Mouse (Mus musculus) brain, embryonic 18.5 days (tissue): ENCODE data around the gene Adtrp.

ENCODE experiments used
- DNase-seq: peaks from one replicate; pipeline ENCODE4 v3.0.0-alpha.2; 2012; ENCODE audit warnings: low read depth, low spot score

The Adtrp gene

DNA sequence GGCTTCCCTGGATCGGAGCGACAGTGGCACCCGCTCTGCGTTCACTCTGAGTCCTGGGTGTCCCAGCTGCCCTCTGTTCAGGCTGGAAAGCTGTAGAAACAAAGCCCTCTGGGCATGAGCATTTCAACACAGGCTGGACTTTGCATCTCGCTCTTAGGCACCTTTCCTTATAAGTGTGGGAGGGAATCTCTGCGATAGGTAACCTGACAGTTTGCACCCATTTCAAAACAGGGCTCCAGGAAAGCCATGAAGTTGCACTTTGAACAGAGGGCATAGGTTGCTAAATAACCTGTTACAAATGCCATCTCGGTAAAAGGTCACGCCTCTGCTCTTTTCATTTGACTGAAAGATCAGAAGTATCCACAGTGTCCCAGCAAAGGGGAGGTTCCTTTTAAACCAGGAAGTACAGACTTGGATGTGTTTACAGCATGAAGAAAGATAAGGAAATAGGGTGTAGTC, 19.2 kb downstream of the Adtrp start:
- DNase-seq = no peak

DNA sequence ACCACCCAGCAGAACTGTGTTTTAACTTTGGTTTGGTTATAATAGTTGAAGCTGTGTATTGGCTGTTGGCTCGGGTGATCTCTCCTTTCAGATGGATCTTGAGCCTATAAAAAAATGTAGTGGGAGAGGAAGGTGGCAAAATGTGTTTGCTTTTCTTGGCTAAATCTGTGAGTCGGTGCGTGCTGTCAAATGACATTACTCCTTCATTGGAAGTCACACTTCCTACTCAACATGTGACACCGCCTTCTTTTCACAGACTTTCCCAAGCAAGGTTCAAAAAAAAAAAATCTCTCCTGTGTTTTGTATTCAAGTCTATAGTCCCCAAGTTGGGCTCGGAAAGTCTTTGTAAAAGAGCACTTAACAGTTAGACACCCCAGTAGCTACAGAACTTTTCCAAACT, 19.9 kb downstream of the Adtrp start:
- DNase-seq = no peak

DNA sequence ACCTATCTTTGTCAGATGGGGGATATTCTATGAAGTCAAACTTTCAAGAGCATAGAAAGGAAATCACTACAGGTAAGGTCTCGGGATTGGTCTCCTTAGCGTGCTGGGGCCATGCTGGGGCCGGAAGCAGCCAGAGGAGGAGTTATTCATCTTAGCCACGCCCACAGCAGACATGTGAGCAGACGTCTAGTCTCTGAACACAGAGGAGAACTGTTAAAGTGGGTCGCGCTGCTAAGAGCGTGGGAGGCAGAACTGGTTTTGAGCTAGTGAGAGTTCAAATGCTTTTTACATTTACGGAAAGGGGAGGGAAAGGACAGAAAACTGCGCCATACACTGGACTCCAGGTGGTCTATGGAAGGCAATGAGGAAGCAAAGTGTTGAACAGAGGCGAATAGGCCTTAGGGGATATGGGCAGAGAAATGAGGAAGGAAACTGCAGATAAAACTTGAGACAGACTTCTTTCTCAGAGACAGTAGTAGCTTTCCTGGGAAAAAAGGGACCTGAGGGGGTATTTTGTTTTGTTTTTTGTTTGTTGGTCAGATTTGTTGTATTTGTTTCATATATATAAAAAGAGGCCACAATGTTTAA, 22.0 kb downstream of the Adtrp start:
- no peak for DNase-seq

DNA sequence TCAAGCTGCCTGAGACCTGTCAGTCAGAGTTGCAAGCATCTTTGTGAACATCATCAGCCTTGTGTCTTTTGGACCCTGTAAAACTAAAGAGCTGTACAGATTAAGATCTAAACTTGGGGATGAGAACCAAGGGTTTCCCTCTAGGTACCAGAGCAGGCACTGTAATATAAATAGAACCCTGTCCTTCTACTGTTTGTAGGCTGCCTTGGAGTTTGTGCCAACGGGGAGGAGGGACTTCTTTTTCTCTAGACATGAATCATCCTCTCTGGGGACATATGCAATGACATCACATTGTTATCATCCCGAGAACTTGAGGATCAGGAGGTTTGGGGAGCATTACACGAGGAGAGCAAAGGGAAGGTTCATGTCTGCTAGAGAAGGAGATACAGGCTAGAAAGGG, 24.4 kb downstream of the Adtrp start:
- no peak for DNase-seq

DNA sequence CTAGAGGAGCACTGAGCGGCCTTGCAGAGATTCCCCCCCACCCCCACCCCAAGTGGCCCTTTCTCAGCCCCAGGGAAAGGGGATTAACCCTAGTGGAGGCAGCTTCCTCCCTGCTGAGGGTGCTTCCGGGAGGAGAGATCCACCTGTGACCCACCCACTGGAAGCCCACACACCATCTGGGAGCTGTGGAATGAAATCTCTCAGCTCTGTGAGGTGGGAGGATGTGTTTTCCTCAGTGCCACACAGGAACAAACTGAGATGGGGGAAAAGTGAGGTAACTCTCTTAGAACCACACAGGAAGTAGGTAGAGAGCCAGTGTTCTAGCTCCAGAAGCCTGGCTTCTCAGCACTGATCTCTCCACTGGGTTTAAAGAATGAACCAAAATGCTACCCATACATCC, 24.9 kb downstream of the Adtrp start:
- DNase-seq = no peak

DNA sequence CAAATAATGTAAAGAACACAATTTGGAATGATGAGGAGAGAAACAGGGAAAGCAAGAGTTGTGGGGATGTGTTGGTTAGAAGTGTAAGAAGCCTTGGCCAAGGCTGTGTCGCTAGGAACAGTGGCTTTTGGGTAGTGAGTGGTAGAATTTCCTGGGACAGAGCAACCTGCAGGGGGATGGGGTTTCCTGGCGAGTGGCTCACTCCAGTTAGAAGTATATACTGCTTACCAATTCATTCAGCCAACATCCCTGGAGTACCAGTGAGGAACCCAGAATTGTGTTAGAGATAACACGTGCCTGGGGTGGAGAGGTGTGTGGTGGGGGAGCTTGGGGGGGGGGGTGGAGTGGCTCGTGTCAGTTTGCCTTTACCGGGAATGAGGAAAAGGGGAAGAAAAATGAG, 25.4 kb downstream of the Adtrp start:
- DNase-seq = no peak

DNA sequence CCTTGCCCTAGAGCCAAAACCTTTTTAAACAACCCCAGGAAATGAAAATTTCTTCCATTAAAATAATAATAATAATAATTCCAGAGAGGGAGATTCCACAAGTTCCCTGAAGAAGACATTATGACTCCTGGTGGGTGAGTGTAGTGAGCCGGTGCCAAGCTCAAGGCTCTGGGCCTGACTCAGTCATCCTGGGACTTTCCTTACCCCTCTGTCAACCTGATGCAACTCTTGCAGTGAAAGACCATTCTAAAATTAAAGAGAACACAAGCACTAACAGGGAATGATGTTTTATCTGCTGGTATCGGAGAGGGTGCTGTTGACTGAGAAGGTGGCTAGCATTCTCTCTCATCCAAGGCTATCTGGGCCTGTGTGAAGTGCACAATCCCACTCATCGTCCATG, 26.5 kb downstream of the Adtrp start:
- DNase-seq = no peak

DNA sequence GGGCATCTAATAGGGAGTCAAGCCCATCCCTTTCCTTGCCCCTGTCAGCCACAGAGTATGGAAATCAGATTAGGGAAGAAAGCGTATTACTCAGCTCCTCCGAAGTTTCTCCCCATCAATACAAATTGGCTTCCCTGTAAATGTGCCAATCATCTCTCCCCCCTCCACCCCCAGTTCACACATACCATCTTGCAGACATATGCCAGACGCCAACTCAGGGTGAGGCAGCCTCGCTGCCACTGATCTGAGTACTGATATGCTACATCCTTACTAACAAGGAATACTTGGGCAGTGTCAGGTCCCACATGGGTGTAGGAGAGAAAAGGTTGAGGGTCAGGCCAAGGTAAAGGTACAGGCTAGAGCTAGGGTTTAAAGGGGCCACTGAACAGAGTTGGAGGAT, 27.6 kb downstream of the Adtrp start:
- no peak for DNase-seq

DNA sequence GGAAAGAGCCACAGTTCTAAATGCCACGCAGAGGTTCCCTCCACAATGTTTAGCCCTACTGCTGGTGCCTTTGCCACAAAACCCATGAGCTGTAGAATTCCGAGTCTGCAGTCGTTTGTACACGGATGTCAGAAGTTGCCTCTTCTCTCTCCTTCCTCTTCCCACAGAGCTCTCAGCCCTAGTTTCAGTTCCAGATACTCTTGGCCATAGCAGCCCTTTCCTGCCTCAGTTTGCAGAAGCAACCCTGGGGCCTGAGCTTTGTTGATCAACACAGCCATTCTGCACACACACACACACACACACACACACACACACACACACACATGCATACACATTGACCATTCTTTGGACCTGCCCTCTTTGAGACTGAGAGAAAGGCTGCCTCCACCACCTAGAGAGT, 28.0 kb downstream of the Adtrp start:
- DNase-seq = no peak

DNA sequence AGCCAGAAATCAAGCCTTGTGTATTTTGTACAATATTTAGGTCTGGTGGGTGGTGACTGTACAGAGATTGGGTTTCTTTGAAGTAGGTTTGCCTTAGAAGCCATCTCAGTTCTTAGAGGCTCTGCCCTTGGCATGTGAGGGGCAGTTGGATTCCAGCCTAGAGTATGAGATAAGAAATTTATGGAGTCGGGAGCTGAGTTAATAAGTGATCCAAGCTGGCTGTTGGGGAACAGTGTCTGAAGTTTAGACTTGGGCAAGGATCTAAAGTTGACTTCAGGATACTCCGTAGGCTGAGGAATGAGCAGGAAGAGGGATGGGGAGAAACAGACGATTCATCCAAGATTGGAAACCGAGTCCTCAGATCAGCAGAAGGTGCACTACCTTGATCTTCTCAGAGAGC, 29.9 kb downstream of the Adtrp start:
- no peak for DNase-seq

DNA sequence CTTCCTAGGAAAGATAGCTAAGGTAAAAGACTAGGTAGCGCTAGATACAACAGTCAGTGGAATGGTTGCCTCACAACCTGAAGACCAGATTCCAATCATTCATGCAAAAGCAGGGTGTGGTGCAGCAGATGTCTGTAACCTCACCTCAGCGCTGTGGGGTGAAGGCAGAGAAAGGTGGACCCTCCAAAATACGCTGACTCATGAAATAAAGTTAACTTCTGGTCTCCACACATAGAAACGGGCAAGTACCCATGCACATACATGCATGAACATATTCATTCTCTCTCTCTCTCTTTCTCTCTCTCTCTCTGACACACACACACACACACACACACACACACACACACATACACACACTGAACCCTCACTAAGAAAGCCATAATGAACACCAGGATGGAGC, 30.8 kb downstream of the Adtrp start:
- DNase-seq = no peak

DNA sequence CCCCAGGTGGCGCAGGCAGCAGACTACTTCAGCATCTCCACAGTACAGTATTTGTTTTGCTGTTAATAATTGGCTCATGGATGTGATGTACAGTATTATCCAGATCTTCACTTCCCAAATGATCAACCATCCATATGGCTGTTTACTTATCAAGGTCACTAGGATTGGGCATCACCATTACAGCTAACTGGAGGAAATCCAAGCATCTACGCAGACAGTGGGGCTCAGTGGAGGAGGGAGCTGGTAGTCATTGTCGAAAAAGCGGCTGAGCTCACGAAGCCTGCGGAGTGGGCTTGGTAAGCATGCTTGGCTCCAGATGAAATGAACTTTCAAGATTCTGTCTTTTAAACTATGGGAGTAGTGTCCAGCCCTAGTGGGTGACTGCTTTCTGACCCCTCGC, 36.7 kb downstream of the Adtrp start:
- DNase-seq = no peak

DNA sequence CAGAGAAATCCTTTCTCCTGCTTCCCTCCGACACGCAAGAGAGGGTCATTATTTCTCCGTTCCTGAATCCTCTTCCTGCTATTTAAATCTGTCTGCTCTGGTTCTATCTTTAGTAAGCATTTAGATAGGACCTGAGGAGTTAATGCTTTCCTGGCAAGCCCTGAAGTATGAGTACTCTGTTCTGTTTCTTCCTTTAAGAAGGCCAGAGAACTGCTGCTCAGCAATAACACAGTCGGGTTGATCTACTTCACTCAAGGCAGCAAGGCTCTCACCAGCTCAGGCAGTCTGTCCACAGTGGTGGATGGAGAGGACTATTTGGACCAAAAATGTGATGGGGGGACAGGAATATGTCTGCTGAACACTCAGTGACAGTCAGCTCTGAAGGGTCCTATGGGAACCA, 39.7 kb downstream of the Adtrp start:
- no peak for DNase-seq

DNA sequence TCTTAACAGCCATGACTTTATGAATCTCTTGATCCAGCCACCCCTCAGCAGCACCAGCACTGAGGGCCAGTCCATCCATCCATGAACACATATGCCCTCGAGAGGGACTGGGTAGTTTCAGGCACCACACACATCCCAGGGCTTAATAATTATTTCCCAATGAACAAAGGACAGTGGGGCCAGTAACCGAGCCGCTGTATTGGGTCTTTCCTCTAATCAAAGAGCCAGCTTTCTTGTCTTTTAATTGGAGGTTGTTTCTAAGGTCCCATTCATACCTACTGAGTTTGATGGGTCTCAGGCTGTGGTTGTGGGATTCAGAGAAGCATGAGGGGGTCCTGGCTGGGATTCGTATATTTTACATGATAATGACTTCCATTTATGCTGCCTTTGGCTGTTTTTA, 40.2 kb downstream of the Adtrp start:
- no peak for DNase-seq

DNA sequence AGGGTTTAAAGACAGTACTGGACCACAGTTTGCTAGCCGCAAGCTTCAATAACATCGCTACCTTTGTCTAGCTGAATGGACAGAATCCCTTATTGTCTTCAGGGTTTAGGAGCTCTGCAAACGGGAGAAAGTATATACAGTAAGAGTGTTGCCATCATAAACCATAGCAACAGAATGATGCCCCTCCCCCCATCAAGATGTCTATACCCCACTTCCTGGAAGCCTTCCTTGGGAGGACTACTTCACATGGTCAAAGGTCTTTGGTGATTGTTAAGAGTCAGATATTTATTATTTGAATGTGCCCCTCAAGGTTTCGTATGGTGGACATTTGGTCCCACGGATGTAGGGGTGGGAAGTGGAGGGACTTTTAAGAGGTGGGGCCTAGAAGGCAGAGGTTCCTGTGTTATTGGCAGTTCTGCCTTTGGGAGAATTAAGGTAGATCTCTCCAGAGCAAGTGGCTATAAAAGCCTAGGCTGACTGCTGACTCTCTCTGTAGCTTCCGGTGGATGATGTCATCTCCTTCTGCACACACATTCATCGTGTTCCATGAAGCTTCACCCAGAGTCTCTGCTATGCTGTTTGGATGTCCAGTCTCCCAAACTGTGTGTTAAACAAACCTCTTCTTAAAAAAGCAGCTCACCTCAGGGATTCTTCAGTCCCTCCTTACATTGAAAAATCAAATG, 42.2 kb downstream of the Adtrp start:
- no peak for DNase-seq

DNA sequence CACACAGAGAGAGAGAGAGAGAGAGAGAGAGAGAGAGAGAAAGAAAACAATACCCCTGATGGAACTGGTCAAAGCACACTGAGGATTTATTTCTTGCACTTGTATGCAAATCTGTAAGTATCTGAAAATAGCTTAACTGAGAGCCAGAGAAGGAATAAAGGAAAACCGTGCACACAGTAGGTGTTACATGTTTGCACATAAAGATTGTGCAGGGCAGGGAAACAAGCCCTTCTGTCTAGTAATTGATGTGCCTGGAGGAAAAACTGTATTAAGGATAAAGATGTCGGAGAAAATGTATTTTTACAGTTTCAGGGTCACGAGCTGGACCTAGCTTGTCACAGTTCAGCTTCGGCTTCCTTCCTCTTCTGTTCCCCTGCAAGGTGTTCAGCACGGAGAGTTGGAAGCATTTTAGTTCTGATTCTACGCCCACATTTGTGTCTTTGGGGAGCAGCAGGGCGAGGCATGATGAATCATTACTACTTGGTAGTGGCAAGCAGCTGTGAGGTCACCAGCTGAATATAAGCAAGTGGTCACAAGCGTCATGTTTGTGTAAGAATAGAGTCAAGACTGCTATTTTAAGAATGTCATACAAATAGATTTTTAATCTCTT, 43.7 kb downstream of the Adtrp start:
- no peak for DNase-seq

DNA sequence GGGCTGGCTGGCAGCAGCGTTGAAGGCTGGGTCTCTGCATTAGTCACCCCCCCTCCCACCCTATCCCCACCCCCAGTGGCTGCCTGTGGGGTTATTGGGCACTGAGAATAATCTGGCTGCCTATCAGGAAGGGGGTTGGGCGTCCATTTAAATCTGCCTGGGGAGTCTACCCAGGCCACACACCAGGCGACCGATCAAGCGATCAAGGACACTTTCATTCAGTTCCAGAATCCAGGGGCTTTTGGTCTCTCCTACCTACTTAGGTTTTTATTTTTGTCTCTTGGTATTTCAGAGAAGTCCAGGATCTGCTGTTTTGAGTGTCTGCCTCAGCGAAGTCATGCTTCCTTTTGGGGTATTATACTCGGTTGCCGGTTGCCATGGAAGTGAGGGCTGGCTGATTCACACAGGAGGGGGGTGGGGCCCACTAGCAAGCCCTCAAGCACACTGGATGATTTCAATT, 46.3 kb downstream of the Adtrp start:
- DNase-seq = no peak

DNA sequence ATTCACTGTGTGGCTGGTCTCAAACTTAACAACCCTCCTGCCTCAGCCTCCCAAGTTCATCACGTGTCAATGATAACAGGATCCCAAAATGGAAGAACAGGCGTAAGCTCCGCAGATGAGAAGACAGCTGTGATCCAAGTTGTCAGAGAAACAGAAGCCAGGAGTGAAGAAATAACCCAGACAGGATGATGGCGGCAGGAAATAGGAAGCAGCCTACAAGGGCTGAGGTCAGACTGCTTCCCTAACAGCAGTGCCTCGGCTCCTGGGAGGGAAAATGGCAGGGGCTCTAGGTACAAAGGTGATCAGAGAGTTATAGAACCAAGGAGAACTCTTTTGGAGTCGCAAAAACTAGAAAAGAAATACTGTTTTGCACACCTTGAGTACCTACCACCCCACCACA, 54.6 kb downstream of the Adtrp start:
- DNase-seq = no peak

DNA sequence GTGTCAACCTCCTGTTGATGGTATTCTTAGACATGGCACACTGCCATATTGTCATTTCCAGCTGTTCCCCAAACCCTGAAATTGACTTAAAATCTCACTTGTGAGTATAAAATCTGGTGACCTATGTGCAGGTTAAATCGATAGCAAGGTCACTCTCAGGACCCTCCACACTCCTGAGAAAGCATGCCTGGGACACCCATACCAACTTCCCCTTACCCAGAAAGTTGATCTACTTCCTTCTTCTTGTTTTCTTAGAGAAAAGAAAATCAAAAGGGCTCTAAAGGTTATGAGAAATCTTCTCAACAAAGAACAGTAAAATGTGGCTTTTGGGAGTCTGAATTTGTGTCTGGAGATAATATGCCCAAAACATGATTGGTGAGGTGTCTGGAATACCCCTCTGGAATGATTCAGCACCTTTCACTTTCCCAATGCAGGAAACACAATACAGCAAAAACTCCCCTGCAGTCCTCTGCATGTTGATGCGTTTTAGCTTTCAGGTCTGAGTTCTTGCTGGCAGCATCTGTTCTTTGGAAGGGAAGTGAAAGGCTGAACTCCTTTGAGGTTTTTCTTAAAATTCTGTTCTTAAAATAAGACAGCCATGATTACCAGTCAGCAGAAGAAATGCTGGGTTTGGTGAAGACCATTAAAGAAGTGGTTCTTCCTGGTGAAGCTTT, 59.5 kb downstream of the Adtrp start:
- DNase-seq = no peak

DNA sequence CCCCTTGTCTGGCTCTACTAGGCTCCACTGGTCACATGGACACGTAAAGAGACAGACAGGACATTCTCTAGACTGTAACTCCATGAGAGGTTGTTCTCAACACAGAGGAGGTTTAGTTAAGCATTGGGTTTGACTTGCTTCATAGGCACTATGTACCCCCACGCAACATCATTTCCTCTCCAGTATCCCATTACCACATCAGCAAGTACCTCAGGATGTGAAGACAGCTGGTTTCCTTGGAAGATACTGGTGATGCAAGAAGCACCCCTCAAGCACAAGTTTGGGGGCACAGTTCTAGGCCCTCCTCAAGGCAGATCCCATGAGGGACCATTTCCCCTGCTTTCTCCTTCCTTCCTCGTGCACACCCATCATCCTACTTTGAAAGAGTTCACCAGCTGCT, 60.8 kb downstream of the Adtrp start:
- no peak for DNase-seq

DNA sequence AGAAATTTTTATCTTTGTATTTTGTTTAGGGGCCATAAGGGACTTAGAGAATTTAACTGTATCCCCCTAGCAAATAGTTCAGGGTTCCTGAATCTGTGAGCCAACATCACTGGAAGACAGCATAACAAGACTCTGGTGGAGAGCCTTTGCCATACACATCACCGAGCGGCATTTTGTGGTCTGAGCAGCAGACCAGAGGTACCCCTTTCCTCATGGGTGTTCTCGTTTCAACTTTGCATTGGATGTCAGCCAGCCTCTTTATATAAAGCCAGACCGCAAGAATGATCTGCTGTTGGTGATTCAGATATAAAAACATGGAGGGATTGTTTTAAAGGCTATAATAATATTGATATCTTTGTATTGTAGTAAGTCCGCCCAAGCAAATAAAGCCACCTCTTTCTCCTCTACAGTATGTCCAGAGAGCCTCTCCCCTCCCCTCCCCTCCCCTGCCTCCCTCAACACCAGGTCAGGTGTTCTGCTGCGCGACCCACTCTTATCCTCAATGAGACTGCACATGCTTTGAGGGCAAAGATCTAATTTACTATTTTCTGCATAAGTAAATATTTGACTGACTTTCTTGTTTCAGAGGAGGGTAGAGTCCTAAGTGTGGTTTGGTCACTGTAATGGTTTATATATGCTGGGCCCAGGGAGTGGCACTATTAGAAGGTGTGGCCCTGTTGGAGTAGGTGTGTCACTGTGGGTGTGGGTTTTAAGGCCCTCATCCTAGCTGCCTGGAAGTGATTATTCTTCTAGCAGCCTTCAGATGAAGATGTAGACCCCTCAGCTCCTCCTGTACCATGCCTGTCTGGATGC, 62.4 kb downstream of the Adtrp start:
- DNase-seq = no peak

DNA sequence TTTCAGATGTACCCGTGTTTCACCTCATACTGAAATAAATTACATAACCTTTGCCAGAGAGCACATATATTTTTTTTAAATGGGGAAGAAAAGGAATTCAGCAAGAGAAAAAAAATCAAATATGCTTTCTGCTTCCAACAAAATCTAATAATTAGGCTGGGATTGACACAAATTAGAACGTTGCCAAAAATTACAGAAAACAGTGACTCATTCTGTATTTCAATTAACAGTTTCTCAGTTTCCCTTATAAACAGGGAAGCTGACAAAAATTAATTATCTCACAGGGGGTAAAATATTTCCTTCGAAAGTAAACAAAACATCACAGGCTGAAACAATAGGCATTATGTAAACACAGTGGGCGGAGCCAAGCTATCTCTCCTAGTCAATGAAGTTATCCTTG, 67.2 kb downstream of the Adtrp start:
- DNase-seq = no peak
